Mouse (Mus musculus): ENCODE results near the gene Osm.
A peak's percentile ranks its signal among the peaks of the same experiment; 100 is the strongest.

Gene Osm

DNA sequence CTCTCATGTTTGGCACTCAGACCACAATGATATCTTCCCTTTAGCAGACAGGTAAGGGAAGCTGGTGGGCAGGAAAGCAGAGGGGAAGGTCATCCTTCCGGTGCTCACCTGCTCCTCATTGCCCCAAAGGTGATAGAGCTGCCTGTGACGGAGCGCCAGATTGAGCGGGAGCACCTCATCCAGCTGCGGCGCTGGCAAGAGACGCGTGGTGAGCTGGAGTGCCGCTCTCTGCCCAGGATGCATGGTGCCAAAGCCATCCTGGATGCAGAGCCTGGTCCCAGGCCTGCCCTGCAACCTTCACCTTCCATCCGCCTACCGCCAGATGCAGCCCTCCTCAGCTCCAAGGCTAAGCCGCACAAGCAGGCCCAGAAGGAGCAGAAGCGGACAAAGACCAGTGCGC, 21.6 kb upstream of the Osm start:
- peak in 1 of 2 experiments; percentile 32 for DNase-seq (ENCODE audit: inconsistent age in 2 of 2, low spot score in 1 of 2)

DNA sequence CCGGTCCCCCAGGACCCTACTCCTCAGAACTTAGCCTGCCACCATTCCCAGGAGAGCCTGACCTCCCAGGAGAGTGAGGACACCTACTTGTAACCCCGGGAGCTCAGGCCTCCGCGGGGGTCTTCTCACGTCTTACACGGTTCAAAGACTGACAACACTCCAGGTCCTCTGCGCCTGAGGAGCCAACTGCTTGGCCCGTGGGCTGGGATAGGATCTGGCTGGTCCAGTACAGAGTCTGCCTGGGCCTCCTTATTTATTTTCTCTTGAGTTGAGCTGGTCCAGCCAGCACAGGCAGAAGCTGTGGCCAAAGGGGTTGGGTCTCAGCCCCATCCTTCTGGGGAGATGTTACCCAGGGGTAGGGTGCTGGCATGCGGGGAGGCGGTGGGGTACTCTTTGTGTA, 21.2 kb upstream of the Osm start:
- no peak for DNase-seq (ENCODE audit: inconsistent age in 2 of 2, low spot score in 1 of 2)

DNA sequence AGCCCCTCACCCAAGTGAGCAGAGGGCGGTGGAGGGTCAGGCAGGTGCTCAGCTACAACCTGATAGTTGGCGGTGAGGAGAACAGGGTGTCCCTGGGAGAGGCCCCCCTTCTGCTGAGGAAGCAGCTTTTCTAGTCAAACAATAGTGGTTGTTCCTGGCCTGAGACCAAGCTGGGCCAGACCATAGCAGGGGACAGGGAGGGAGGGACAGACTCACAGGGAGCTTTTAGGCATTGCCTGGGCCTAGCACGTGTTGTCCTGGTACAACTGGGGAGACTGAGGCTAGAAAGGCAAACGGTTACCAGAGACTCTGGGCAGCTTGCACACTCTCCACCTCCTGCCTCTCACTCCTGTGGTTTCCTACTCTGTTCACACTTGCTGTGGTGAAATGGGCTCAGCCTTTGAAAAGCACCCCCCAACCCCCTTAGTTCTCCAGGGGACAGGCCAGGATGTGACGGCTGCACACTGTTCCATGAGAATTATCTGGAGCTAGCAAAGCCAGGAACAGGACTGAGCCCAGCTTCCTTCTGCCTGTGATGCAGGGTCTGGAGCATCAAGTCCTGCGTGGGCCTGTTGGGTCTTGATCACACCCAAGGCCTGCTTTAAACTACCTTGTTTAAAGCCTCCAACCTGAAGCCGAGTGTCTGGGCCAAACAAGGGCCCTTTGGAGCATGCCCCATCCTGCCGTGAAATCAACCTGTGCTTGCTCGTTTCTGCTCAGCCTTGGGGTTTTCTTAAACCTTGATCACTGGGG, 19.8 kb upstream of the Osm start:
- DNase-seq (ENCODE audit: inconsistent age in 2 of 2, low spot score in 1 of 2), result peak; percentile 60 to 77

DNA sequence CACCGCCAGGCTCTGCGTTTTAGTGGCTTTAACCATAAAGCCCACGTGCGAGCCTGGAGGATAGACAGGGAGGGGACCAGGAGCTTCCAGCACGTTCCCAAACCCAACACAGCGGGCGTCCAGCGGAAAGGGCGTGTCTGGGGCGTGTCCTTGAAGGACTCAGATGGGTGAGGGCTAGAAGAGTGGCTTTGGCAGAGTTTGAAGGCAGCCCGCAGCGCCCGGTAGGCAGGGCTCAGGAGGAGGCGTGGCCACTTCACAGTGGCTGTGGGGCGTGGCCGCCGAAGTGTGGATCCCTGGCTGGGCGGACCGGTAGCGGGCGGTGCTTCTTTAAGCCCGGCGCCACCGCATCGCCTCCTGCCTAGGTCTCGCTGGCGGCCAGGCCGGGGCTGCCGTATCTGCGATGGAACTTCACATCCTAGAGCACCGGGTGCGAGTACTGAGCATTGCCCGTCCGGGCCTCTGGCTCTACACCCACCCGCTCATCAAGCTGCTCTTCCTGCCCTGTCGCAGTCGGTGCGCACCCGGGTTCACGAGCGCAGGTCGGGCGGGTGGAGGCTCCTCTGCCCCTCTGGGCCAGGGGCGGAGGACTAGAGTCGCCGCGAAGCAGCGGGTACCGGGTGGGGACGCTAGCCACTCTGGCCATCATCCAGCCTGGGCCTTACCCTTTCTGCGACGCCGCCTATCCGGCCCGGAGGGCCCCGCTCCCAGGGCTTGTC, 18.1 kb upstream of the Osm start, which contains the start of gene Castor1:
Gene Castor1, plus strand, starts transcription at position 312 of the 716 bp plus-strand sequence.
- peak; percentile 95 to 98 for DNase-seq (ENCODE audit: inconsistent age in 2 of 2, low spot score in 1 of 2)

DNA sequence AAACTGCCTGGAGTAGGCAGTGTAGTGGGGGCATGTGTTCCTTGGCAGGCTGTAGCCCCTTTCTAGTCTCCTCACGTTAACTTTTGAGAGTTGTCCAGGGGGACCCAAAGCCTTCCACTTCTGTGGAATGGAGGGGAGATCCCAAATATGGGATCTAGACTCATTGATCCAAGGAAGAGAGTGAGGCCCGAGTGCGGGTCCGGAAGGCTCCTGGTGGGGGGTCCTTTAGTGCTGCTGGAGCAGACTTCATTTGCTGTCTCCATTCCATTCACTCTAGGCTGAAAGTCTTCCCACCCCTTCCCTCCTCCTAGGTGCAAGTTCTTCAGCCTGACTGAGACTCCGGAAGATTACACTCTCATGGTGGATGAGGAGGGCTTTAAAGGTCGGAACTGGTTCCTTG, 17.6 kb upstream of the Osm start:
- no peak for DNase-seq (ENCODE audit: inconsistent age in 2 of 2, low spot score in 1 of 2)

DNA sequence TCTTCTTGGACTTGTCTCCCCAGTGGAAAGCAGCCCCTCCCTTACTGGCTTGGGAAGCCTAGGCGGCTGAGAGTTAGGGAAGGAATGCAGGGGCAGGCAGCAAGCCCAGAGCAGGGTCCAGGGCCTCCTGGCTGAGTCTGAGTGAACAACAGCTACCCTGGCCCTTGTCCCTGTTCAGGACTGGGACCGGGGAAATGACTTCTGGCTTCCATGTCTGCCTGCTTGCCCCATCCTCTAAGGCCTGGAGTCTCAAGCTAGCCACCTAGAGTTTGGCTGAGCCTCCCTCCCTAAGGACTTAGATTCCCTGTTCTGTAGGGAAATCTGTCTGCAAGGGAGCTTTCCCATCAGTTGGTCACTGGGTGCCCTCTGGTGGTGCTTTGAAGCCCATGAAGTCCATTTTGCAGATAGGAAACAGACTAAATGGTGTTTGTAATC, 16.9 kb upstream of the Osm start:
- peak; percentile 84 to 95 for DNase-seq (ENCODE audit: inconsistent age in 2 of 2, low spot score in 1 of 2)

DNA sequence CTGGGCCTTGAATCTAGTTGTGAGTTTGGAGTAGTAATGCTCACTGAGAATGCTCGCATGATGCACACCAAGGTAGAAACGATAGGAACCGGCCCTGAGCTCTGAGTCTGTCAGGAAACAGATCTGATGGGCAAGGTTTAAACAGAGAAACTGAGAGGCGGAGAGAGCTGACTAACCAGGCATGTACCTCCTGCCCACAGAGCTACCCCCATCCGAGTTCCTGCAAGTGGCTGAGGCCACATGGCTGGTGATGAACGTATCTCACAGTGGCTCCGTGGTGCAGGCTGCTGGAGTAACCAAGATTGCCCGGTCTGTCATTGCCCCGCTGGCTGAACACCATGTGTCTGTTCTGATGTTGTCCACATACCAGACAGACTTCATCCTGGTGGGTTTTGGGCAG, 16.3 kb upstream of the Osm start:
- DNase-seq (ENCODE audit: inconsistent age in 2 of 2, low spot score in 1 of 2), result no peak

DNA sequence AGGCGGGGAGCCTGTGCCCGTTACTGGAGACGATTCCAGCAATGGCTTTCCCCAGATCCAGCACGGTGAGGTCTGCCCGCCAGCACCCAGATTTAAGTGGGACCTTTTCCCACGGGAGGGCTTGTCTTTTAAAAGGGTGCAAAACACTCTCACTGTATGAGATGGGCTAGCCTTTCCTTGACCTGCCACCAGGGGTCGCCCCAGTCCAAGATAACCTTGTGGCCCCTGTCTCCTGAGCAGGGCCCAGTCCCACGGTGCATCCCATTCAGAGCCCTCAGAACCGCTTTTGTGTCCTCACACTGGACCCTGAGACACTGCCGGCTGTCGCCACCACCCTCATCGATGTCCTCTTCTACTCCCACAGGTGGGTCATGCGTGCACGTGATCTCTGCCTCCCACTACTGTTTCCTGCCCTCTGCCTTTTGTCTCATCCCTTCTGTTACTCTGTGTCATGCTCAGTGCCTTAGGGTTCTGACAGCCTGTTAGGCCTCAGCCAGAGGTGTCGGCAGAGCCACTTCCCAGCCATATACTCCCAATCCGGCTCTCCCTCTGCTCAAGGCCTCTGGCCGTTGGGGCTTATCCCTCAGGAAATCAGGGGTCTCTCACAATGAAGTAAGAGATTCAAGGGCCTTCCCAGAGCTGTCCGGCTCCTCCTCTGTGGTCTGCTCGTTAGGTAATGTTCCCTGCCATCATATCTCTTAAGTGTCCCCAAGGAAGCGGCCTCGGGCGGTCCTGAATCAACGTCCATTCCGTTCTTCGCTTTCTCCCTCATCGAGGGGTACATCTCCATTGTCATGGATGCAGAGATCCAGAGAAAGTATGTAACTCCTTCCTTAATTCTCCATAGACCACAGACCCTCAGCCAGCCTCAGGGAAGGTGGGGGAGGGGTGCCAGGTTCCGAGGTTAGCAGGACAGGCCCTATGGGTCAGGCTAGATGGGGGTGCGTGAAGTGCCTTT, 15.5 kb upstream of the Osm start:
- peak; percentile 81 to 94 for DNase-seq (ENCODE audit: inconsistent age in 2 of 2, low spot score in 1 of 2)

DNA sequence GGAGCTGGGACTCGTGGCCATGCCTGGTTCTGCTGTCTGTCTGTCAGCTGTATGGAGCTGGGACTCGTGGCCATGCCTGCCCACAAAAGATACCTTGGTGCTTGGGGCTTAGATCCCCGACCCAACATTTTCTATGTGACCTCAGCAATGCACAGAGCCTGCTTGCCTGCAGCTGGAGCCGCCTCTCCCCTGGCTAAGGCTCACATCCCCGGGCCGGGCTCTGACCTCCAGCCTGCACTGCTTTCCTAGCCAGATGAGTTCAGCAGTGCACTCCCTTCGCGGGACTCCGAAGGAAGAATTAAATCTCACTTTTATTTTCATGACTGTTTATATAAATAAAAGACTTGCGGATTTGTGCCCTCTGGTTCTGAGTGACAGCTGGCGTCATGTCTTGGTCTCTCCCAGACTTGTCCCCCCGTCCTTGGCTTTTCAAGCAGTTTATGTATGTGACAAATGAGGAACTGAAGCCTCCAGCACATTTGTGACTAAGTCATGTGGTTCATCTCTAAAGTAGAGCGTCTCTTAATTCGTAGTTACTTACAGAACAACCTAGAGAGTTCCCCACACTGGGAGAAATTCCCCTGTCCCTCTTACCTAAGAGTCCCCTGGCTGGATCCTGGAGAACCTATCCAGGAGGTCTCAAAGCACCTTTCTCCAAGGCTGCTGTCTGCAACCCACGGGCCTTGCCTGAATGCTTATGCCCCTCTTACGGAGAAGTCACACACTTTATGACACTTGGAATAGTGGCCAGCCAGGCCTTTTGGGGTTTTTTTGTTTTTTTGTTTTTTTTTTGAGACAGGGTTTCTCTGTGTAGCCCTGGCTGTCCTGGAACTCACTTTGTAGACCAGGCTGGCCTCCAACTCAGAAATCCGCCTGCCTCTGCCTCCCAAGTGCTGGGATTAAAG, 13.9 kb upstream of the Osm start:
- DNase-seq (ENCODE audit: inconsistent age in 2 of 2, low spot score in 1 of 2), result peak in 1 of 2 experiments; percentile 47

DNA sequence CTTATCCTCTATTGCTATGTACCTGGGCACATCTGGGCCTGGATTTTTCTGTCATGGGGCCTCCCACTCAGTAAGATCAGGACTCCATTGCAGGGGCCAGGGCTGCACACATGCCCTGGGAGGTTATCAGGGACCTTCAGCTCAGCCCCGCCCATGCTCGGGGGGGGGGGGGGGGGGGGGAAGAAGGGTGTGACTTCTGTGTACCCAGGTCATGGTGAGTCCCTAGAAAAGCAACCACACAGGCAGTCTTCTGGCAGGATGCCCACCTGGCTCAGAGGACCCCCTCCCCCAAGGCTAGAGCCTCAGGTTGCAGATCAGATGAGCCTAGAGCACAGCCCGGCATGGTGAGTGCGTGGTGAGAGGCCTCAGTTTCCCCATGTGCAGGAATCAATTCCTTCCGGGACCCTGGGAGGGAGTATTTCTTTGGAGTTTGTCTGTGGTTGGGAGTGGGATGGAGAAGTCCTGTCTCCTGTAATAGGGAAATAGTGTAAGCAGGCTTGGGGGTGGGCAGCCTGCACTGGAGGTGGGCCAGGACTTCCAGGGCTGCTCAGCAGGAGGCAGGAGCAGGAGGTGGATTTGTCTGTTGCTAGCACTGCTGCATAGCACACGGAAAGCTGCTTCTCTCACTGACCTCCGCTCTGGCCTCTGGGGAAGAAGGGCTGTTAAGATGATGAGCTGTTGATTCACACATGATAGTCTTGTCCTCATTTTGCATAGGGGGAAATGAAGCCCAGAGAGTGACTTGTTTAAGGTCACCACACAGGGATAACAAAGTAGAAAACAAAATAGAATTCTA, 12.6 kb upstream of the Osm start:
- no peak for DNase-seq (ENCODE audit: inconsistent age in 2 of 2, low spot score in 1 of 2)

DNA sequence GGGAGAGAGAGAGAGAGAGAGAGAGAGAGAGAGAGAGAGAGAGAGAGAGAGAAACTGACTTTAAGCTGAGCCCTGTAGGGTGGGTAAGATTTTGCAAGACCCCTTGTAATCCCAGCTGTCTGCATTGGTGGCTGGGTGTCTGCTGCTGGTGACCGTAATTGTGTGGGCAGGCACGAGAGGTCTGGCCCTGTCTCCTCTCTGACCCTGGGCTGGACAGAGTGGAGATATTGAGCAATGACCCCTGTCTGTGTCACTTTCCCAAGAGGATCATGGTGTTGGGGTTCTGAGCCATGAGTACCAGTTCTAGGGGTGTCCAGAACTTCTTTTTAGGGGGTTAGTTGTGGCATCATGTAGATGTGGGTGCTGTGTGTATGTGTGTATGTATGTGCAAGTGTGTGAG, 12.0 kb upstream of the Osm start:
- peak in 1 of 2 experiments; percentile 72 for DNase-seq (ENCODE audit: inconsistent age in 2 of 2, low spot score in 1 of 2)

DNA sequence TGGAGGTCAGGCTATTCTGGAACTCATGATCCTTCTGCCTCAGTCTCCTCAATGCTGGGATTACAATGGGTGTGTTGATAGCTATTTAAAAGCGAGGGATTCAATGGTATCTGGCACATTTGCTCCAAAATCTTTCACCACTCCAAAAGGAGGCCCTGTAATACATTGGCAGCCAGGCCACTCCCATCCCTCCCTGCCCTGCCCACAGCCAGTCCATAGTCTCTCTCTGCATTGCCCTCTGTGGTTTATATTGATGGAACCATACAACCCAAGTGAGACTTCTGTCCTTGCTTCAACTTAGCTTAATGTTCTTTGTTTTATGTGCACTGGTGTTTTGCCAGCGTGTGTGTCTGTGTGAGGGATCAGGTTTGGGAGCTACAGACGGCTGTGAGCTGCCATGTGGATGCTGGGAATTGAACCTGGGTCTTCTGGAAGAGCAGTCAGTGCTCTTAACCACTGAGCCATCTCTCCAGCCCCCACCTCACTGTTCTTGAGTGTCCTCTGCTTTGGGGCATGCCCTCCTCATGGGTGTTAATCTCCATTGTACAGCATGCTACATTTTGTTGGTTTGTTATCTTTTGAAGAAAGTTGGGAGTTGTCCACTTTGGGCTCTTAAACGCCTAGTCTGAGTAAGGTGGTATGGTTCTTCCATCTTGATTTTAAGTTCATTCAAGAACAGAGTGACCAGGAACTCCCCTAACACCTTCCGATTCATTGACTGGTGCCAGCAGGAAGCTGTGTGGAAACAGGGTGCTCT, 9.5 kb upstream of the Osm start:
- peak in 1 of 2 experiments; percentile 16 for DNase-seq (ENCODE audit: inconsistent age in 2 of 2, low spot score in 1 of 2)

DNA sequence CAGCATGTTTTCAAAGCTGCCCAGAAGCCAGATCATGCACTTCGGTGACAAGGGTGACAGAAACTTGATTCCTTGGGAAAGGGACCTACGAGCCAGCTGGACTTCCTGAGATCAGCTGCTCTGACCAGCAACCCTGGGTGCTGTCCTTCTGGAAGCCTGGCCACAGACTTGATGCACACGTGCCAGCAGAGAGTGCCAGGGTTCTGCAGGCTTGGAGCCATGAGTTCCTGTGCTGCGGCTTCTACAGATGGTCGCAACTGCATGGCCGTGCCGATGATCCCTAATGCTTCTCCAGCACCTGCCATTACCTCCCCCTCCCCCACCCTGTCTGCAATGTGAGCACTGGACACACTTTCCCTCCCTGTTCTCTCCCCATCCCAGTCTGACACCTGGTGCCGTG, 7.8 kb upstream of the Osm start:
- DNase-seq (ENCODE audit: inconsistent age in 2 of 2, low spot score in 1 of 2), result peak in 1 of 2 experiments; percentile 75

DNA sequence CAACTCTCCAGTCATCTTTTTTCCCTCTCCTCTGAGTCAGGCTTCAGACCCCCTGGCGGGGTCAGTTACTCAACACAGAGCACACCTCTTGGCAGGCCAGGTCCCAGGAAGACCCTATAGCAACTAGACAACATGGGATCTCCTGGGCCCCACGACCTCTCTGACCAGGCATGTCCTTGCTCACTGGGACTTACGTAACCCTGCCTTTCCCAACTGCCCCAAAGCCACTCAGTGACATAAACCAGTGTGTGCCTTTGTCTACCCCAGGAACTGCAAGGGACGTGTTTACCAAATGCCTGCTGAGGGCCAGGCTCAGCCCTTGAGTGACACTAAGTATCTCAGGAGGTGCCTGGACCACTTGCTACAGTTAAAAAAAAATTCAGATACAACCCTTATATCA, 6.4 kb upstream of the Osm start:
- peak in 1 of 2 experiments; percentile 60 for DNase-seq (ENCODE audit: inconsistent age in 2 of 2, low spot score in 1 of 2)

DNA sequence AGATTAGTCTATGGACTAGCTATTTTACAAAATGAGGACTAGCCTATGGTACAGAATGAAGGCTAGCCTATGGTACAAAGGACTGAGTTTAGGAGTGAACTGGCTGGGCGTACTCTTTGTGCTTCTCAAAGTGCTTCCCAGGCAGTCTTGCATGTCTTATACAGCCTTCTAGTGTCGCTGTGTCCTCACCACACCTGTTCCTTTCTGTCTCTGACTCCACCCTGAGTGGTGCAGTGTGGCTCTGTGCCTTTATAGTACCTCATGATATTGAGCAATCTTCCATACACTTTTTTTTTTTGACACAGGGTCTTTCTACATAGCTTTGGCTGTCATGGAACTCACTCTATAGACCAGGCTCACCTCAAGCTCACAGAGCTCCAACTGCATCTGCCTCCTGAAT, 4.8 kb upstream of the Osm start:
- no peak for DNase-seq (ENCODE audit: inconsistent age in 2 of 2, low spot score in 1 of 2)

DNA sequence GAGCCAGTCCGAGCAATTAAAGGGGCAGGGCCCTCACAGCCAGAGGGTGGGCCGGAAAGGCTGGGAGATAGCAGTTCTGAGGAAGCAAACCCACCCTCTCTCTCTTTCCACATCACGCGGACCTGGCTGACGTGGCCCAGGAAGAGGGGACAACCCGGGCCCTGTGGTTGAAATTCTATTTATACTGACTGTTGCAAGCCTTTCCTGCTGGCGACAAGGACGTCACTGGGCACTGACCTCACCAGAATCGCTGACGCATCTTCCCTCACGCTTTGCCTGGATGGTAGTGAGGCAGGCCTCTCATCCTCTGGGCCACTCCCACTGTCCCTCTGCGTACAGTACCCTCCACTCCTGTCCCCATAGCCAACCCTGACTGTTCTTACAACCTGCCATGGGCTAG, 3.6 kb upstream of the Osm start:
- no peak for DNase-seq (ENCODE audit: inconsistent age in 2 of 2, low spot score in 1 of 2)

DNA sequence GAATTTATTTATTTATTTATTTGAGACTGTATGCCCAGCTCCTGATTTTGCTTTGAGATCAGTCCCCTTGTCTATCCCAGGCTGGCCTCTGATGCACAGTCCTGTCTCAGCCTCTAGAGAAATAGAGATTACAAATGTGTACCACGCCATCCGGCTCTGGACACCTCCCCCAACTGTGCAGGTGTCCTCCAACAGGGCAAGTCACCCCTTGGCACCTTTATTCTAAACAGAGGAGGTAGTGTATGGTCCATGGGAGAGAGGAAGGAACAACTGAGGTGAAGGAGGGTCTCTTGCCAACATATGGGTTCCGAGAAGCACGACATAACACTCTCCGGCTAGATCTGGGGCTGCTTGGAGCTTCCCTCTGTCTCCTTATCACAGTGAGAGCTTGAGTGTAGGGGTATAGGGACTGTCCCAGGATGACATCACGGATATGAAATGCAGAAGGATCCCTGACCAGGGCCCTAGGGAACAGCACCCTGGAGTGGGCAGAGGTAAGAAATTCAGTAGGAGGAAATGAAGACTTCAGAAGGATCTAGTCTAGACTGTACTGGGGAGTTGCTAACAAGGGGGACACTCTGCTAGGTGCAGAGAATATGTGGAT, 1.1 kb upstream of the Osm start:
- no peak for DNase-seq (ENCODE audit: inconsistent age in 2 of 2, low spot score in 1 of 2)

DNA sequence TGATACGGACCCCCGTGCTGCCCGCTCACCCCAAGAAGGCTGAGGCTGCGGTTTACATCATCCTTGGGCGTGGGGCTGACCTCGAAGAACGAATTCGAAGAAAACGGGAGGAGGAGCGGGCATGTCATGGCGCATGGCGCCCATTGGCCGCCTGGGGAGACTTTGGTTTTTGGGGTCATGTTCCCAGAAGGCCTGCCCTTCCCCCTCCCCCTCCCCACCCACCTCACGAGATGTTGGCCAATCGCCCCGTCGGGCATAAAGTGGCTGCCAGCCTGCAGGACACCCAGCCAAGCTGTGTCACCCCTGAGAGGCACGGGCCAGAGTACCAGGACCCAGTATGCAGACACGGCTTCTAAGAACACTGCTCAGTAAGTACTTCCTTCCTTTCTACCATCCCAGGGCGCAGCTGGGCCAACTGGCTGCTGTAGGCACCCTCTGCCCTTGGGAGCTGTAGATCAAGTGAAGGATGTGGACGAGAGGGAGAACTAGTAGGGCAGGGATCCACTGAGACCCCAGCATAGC, 387 bp downstream of the Osm start:
- DNase-seq (ENCODE audit: inconsistent age in 2 of 2, low spot score in 1 of 2), result no peak

All from adrenal gland, adult (tissue).